Mouse (Mus musculus): ENCODE data around the gene Vav3. TPM values are rescaled to one million over a fixed set of nuclear protein-coding genes. Genes with fewer than 3 reads are reported as not detected.

Gene Vav3
- polyA plus RNA-seq (2012; ENCODE audit: low replicate concordance): 2.4 and 3.8 TPM in 2 replicates

GRCm38 (mm10) chr3:109340274-109341070 is at the start of gene Vav3:
Gene Vav3, plus strand, starts transcription at chr3:109340653.

Other genes starting within 250 kb of the Vav3 start
- 7.7 and 10.2 TPM in 2 replicates for gene Slc25a24, start 217.5 kb upstream of the Vav3 start, polyA plus RNA-seq (2012; ENCODE audit: low replicate concordance)

All from leukemia stem cell, adult 10-12 weeks (primary cell).